Mouse (Mus musculus) heart, embryonic 15.5 days (tissue): Measurements from ENCODE around the gene Krt7. TPM values are rescaled to one million over a fixed set of nuclear protein-coding genes. Genes with fewer than 3 reads are reported as not detected.

ENCODE experiments used
- ATAC-seq: fragments of 200-750 bp; cut with Nextera tagmentation; replicated peaks from 2 replicates; pipeline ENCODE4 v1.8.0; 2017; ENCODE audit warnings: low read depth, moderate TSS enrichment; ENCODE audit not compliant: insufficient number of reproducible peaks, insufficient read depth, low FRiP score
- H3K27ac ChIP-seq: fragments of 300-500 bp; sonication (generic); 2 replicates; pipeline ENCODE4 v1.5.1; 2015; ENCODE audit warnings: mild to moderate bottlenecking, inconsistent platforms
- H3K27me3 ChIP-seq: fragments of 300-500 bp; sonication (generic); 2 replicates; pipeline ENCODE4 v1.6.1; 2015; ENCODE audit warnings: inconsistent platforms
- H3K36me3 ChIP-seq: fragments of 300-500 bp; sonication (generic); 2 replicates; pipeline ENCODE4 v1.6.1; 2015; ENCODE audit warnings: mild to moderate bottlenecking, inconsistent platforms
- H3K4me1 ChIP-seq: fragments of 300-500 bp; sonication (generic); replicated peaks from 2 replicates; pipeline ENCODE4 v1.6.1; 2015; ENCODE audit warnings: inconsistent platforms
- H3K4me2 ChIP-seq: fragments of 300-500 bp; sonication (generic); 2 replicates; pipeline ENCODE4 v1.6.1; 2015; ENCODE audit warnings: inconsistent platforms, mild to moderate bottlenecking, moderate library complexity
- H3K4me3 ChIP-seq: fragments of 300-500 bp; sonication (generic); 2 replicates; pipeline ENCODE4 v1.5.1; 2015; ENCODE audit warnings: mild to moderate bottlenecking, inconsistent platforms
- H3K9ac ChIP-seq: fragments of 300-500 bp; sonication (generic); 2 replicates; pipeline ENCODE4 v1.6.1; 2015; ENCODE audit warnings: mild to moderate bottlenecking, inconsistent platforms
- H3K9me3 ChIP-seq: fragments of 300-500 bp; sonication (generic); replicated peaks from 2 replicates; pipeline ENCODE4 v1.6.1; 2016; ENCODE audit warnings: inconsistent platforms
- WGBS: fragments of 180-500 bp; shearing (Covaris S2); methylation state at CpG from one replicate; pipeline ENCODE4 v1.1.7; 2015; ENCODE audit warnings: mixed read lengths; 5-methylcytosine and 5-hydroxymethylcytosine counted together
- polyA plus RNA-seq: library from polyadenylated mRNA; unstranded; fragments of >200 nt; fragmentation: Nextera tagmentation; extraction: Ambion mirVana; gene quantifications from 2 replicates; pipeline ENCODE4 v1.2.1, GENCODE M21; 2015

The Krt7 gene
- polyA plus RNA-seq, 1 experiment from 2014 or later = 17.4 TPM

DNA sequence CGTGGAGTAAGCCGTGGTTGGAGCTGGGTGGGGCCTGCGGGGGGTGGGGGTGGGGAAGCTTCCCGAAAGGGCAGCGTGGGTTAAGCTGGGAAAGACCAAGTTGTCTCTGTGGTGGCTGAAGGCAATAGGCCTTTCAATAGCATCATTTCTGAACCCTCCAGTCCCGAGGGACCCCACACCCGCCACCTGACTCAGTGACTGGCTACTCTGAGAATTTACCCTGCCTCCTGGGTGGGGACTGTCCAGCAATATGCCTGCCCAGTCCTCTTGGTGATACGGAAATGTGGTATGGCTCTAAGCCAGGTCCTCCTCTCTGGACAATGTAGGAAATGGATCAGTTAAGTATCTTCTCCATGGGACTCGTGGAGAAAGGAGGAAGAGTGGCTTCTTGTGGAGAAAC is 29.1 kb upstream of the Krt7 start:
- peaks cover 49% of the 10 kb centered on the region for H3K4me1 ChIP-seq
- no peak overlapping the region for H3K9ac ChIP-seq
- ATAC-seq = no peak
- H3K9me3 ChIP-seq = no peaks in the 10 kb centered on the region
- H3K36me3 ChIP-seq = no peaks in the 10 kb centered on the region
- peaks cover 8% of the 10 kb centered on the region; the same call in 1 of the 2 replicates for H3K27me3 ChIP-seq
- no peak overlapping the region for H3K4me2 ChIP-seq
- H3K4me3 ChIP-seq = no peak overlapping the region
- 48% methylated on average over 9 of the region's 9 CpGs for WGBS
- no peak overlapping the region for H3K27ac ChIP-seq

DNA sequence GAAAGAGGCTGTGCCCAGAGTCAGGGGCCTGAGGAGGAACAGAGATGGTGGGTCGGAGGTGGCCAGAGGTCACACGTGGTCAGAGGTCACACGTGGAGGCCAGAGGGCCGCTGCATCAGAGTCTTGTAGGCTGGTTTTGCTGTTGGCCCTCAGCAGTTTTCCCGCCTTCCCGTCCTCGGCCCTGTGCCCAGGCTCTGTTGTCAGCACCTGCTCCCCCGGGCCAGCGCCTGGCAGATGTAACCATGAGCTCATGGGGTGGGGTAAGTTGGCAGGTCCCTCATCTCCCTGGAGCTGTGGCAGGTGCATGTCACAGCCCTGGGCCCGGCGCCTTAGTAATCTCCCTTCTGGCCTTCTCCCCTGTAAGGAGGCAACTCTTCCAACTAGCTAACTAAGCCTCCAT is 28.0 kb upstream of the Krt7 start:
- Histone ChIP-seq H3K27ac (no peak overlapping the region), H3K27me3 (peaks cover 5% of the 10 kb centered on the region; the same call in 1 of the 2 replicates), H3K4me3 (no peak overlapping the region), H3K4me1 (peaks cover 41% of the 10 kb centered on the region), H3K4me2 (no peak overlapping the region), H3K9me3 (no peaks in the 10 kb centered on the region), H3K36me3 (no peaks in the 10 kb centered on the region), H3K9ac (no peak overlapping the region)
- 60% methylated on average over 11 of the region's 11 CpGs for WGBS
- no peak; the same call in 1 of the 2 replicates for ATAC-seq

DNA sequence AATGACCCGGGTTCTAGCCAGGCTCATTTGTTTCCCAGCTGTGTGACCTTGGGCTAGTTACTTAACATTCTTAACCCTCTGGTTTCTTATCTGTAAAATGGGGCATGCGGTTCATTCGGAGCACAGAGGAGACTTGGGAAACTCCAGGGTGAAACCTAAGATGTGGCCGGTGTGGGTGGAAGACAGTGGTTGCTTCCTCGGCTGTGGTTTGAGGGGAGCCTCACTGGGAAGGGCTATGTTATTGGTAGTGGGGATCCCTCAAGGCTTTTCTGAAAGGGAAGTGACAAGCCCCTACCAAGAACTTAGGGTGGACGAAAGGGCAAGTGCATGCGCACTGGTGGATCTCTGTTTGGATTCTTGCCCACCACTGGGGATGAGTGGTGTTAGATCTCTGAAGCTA is 26.2 kb upstream of the Krt7 start:
- Histone ChIP-seq H3K27me3 (peaks cover 4% of the 10 kb centered on the region; the same call in 1 of the 2 replicates), H3K4me3 (no peak overlapping the region), H3K9me3 (no peaks in the 10 kb centered on the region), H3K4me2 (no peak overlapping the region), H3K4me1 (peaks cover 50% of the 10 kb centered on the region), H3K36me3 (no peaks in the 10 kb centered on the region), H3K27ac (no peak overlapping the region), H3K9ac (no peak overlapping the region)
- 67% methylated on average over 7 of the region's 7 CpGs for WGBS
- no peak for ATAC-seq

DNA sequence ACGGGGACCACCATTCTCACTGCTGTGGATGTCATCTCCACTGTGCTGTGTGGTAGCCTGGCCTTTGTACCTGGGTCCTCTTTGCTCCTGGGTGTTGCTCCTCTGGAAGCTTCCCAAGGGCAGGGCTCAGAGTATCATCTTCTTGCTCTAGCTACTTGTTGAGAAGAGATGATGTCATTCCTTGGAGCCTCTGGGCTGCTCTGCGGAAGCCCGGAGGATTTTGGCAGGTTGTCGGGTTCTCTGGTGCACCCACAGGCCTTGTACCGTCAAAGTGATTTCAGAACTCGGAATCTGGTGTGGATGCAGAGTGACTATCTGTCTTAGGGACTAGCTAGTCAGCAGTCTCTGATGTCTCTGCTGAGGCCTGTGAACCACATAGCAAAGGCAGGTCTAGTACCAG is 25.8 kb upstream of the Krt7 start:
- peaks cover 50% of the 10 kb centered on the region for H3K4me1 ChIP-seq

DNA sequence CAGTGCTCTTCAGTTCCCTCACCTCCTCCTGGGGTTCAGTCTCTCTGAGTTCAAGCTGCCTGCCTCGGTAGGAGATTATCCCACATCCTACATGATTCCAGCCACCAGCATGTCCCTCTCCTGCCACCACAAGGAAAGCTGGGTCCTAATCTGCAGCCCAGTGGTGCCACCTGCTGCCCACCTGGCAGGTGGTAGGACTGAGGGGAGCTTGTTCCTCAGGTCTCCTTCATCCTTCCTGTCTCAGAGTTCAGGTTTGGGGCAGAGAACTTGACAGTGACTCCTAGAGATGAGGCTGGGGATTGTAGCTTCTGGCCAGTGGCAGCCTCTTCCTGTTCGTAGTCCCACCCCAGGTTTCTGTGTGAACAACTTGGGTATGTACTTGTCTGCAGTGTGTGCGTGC is 23.7 kb upstream of the Krt7 start:
- H3K9ac ChIP-seq = no peak overlapping the region
- H3K4me1 ChIP-seq = peaks cover 35% of the 10 kb centered on the region
- no peak overlapping the region for H3K27ac ChIP-seq
- no peak overlapping the region for H3K4me3 ChIP-seq
- WGBS = 56% methylated on average over 3 of the region's 3 CpGs
- H3K4me2 ChIP-seq = no peak overlapping the region
- H3K27me3 ChIP-seq = no peaks in the 10 kb centered on the region
- no peaks in the 10 kb centered on the region for H3K9me3 ChIP-seq
- H3K36me3 ChIP-seq = no peaks in the 10 kb centered on the region
- no peak for ATAC-seq

More for the DNA sequence above, 25.8 kb upstream of the Krt7 start:
- no peak overlapping the region for H3K4me2 ChIP-seq
- no peak overlapping the region for H3K9ac ChIP-seq
- 72% methylated on average over 6 of the region's 6 CpGs for WGBS
- no peaks in the 10 kb centered on the region for H3K36me3 ChIP-seq
- H3K27me3 ChIP-seq = peaks cover 4% of the 10 kb centered on the region; the same call in 1 of the 2 replicates
- ATAC-seq = no peak
- H3K27ac ChIP-seq = no peak overlapping the region
- H3K4me3 ChIP-seq = no peak overlapping the region
- H3K9me3 ChIP-seq = no peaks in the 10 kb centered on the region

DNA sequence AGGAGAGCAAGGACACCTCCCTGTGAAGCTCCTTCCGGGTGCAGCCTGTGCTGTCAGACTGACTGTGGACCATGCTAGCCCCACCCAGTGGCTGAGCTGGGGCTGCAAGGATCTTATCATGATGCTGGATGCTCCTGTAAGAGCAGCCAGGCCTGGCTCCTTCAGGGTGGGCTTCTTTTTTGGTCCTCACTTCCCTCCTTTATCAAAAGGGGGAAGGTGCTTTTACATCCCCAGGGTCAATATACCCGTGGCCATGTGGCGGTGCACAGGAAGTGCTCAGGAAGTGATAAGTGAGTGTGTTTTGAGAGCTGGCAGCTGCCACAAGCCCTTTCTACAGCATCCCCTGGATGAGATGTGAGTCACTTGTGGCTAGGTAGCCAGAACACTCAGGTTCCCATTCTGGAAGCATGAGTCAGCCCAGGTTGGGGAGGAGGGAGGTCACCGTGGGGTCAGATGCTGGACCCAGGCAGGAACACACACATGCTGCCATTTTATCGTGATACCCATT is 22.8 kb upstream of the Krt7 start:
- Histone ChIP-seq H3K27ac (no peak overlapping the region), H3K4me3 (no peak overlapping the region), H3K4me1 (peaks cover 26% of the 10 kb centered on the region), H3K9ac (no peak overlapping the region), H3K36me3 (no peaks in the 10 kb centered on the region), H3K9me3 (no peaks in the 10 kb centered on the region), H3K27me3 (no peaks in the 10 kb centered on the region), H3K4me2 (no peak overlapping the region)
- 21% methylated on average over 5 of the region's 5 CpGs for WGBS
- ATAC-seq = 0 out of 2 replicates have a peak, but pooled peaks have one; percentile 41

DNA sequence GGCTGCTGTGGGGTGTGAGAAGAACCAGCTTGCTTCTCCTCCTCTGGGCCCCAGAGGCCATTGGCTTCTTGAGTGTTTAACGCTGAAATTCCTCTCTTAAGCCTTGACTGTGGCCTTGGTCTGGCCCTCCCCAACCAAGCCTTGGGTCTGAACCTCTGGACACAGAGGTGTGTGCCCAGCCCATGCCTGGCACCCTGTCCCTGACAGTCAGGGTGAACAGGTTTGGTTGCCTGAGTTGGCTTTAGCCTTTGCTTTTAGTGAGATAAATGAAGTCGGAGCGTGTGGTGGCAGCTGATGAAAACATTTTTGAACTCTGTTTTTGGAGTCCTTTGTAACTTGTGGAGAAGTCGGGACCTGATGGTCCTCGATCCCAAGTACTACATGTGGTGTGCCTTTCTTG is 20.6 kb upstream of the Krt7 start:
- Histone ChIP-seq H3K9me3 (no peaks in the 10 kb centered on the region), H3K4me1 (peaks cover 18% of the 10 kb centered on the region), H3K27ac (no peak overlapping the region), H3K4me3 (no peak overlapping the region), H3K27me3 (no peaks in the 10 kb centered on the region), H3K9ac (no peak overlapping the region), H3K4me2 (no peak overlapping the region), H3K36me3 (no peaks in the 10 kb centered on the region)
- ATAC-seq = no peak
- 84% methylated on average over 5 of the region's 5 CpGs for WGBS

DNA sequence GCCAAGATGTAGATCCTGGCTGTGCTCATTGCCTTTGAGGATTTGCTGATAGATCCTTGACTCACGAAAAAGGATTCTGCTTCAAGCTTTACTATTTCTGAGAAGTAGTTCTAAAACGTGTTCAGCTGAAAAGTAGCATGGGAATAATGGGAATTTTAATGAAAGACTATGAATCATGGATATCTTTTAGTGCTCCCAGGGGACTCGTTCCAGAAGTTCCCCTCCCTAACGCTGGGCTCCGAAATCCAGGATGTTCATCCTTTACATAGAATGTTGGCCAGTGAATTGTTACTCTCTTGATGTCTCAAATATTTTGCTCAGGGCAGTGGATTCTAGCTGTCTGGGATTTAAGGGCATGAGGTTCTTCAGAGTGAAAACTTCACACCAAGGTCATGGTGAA is 18.6 kb upstream of the Krt7 start:
- ATAC-seq = no peak
- H3K9ac ChIP-seq = no peak overlapping the region
- H3K4me3 ChIP-seq = no peak overlapping the region
- no peaks in the 10 kb centered on the region for H3K36me3 ChIP-seq
- no peak overlapping the region for H3K27ac ChIP-seq
- peaks cover 16% of the 10 kb centered on the region for H3K4me1 ChIP-seq
- no peak overlapping the region for H3K4me2 ChIP-seq
- 79% methylated on average over 5 of the region's 5 CpGs for WGBS
- H3K27me3 ChIP-seq = no peaks in the 10 kb centered on the region
- no peaks in the 10 kb centered on the region for H3K9me3 ChIP-seq

DNA sequence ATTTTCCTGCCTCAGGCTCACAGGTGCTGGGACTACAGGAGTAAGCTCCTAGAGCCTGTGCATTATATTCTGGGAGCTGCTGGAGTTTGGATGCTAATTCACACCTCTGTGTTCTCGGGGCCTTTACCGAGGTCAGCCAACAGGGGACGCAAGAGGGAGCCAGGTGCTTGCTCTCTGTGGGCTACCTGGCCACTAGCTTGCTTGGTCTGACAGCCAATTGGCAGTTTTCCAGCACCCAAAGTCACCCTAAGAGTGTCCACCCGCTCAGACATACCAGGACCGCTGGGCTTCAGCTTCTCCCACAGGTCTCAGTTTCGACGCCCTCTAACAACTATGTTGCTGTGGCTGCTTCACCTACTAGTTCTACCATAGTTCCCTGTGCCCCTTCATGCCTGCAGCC is 15.9 kb upstream of the Krt7 start:
- Histone ChIP-seq H3K4me1 (peaks cover 5% of the 10 kb centered on the region), H3K9ac (no peak overlapping the region), H3K4me2 (no peak overlapping the region), H3K36me3 (no peaks in the 10 kb centered on the region), H3K27me3 (no peaks in the 10 kb centered on the region), H3K4me3 (no peak overlapping the region), H3K27ac (no peak overlapping the region), H3K9me3 (no peaks in the 10 kb centered on the region)
- no peak for ATAC-seq
- 54% methylated on average over 7 of the region's 7 CpGs for WGBS

DNA sequence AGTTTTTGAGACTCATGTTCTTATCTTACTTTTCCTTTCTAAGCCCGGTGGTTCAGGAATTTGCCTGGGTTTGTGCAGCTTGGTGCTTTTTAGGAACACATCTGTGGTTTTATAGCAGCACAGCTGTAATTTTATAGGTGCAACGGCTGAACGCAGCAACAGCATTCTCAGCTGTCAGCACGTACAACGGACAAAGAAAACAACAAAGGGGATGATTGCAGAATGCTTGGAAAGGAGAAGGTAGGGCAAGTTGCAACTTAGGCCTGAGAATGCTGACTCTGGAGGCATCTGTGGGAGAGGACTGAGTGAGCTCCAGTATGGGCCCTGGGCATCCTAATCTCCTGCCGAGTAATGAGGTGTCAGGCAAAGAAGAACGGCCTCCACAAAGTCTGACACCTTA is 14.4 kb upstream of the Krt7 start:
- H3K9ac ChIP-seq = no peak overlapping the region
- WGBS = 23% methylated on average over 7 of the region's 7 CpGs
- H3K4me2 ChIP-seq = no peak overlapping the region
- no peaks in the 10 kb centered on the region for H3K36me3 ChIP-seq
- no peaks in the 10 kb centered on the region for H3K27me3 ChIP-seq
- no peaks in the 10 kb centered on the region for H3K9me3 ChIP-seq
- H3K4me1 ChIP-seq = peaks cover 5% of the 10 kb centered on the region
- no peak overlapping the region for H3K4me3 ChIP-seq
- no peak for ATAC-seq
- H3K27ac ChIP-seq = no peak overlapping the region

DNA sequence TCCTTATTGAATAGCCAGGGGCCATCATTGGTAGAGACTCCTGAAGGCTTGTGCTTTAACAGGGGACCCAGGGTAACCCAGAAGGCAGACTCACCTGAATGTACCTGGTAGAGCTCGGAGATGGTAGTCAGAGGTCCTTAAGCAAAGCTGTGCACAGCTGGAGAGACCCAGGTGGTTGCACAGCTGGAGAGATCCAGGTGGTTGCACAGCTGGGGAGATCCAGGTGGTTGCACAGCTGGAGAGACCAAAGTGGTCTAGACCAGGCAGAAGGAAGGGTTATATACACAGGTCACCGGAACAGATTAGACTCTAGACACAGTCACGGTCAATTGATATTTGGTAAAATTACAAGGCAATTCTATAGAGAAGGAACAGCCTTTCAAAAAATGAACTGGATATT is 13.9 kb upstream of the Krt7 start:
- H3K4me2 ChIP-seq = no peak overlapping the region
- WGBS = 85% methylated on average over 3 of the region's 3 CpGs
- H3K27me3 ChIP-seq = no peaks in the 10 kb centered on the region
- ATAC-seq = no peak
- H3K9me3 ChIP-seq = no peaks in the 10 kb centered on the region
- H3K4me3 ChIP-seq = no peak overlapping the region
- no peaks in the 10 kb centered on the region for H3K36me3 ChIP-seq
- H3K27ac ChIP-seq = no peak overlapping the region
- H3K4me1 ChIP-seq = peaks cover 5% of the 10 kb centered on the region
- H3K9ac ChIP-seq = no peak overlapping the region

DNA sequence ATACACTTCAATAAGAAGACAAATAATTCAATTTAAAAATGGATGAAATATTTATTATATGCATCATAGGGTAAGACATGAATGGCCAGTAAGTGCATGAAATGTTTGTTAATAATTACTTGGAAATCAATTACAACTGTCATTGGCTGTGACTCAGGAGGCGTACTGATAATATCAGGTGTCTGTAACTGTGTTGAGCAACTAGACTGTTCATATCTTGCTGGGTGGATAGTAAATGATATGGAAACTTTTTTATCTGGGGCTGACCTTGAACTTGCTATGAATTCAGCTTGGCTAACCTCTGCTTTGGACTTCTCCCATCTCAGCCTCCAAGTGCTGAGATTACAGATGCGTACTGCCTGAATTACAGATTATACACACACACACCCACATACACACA is 13.2 kb upstream of the Krt7 start:
- Histone ChIP-seq H3K36me3 (no peaks in the 10 kb centered on the region), H3K4me2 (no peak overlapping the region), H3K27ac (no peak overlapping the region), H3K9me3 (no peaks in the 10 kb centered on the region), H3K4me3 (no peak overlapping the region), H3K27me3 (no peaks in the 10 kb centered on the region), H3K4me1 (peaks cover 5% of the 10 kb centered on the region), H3K9ac (no peak overlapping the region)
- 71% methylated on average over 2 of the region's 2 CpGs for WGBS
- no peak for ATAC-seq
